Mouse (Mus musculus): Measurements from ENCODE around the gene Hoxa7.

DNA sequence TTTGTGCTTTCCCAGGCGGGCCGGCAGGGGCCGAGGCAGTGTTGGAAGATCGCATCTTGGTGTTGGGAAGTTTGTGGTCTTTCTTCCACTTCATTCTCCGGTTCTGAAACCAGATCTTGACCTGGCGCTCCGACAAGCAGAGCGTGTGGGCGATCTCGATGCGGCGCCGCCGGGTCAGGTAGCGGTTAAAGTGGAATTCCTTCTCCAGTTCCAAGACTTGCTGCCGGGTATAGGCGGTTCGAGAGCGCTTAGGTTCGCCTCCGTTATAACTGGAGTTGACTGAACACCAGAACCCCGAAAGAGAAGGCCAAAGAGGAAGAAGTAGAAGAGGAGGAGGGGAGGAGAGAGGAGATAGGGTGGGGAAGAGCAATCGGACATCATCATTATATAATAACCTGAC is 31.2 kb downstream of the Hoxa7 start:
- TF ChIP-seq POLR2A (IDR thresholded peaks at IDR 0.05; ENCODE audit: low read depth, low read length) (no peak), CTCF (IDR thresholded peaks at IDR 0.05; ENCODE audit: extremely low read depth, insufficient read length, insufficient replicate concordance, low read depth, low read length) (no peak)

All from small intestine, adult 2 months (tissue).